Mouse (Mus musculus): ENCODE data around the gene Mapkapk5.

The Mapkapk5 gene

DNA sequence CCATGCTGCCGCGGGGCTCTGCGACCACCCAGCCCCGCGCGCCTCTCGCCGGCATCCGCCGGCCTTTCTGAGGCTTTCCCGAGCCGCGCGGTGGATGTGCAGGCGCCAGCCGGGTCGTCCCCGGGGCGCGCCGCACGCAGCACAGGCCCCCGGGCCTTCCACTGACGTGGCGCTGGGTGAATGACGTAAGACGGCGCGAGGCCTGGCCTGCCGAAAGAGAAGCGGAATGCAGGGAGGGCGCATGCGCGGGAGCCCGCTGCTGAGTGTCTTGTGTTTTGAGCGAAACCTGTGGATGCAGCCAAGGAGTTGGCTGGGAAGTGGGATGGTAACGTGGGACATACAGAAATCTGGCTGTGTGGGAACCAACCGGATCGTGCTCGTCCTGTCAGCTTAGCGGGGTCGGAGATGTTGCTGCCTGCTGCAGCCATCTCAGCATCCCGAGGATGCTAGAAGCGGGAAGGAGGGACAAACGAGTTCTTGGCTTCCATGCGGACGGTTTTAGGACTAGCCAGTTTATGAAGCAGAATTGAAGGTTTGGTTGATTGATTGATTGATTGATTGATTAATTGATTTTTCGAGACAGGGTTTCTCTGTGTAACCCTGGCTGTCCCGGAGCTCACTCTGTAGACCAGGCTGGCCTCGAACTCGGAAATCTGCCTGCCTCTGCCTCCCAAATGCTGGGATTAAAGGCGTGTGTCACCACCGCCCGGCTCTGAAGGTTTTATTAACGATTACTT is at the start of gene Mapkapk5:
TSS of gene Mapkapk5 (minus strand) at position 113 of the 737 bp plus-strand sequence.
- peak; percentile 94 to 95 for DNase-seq

DNA sequence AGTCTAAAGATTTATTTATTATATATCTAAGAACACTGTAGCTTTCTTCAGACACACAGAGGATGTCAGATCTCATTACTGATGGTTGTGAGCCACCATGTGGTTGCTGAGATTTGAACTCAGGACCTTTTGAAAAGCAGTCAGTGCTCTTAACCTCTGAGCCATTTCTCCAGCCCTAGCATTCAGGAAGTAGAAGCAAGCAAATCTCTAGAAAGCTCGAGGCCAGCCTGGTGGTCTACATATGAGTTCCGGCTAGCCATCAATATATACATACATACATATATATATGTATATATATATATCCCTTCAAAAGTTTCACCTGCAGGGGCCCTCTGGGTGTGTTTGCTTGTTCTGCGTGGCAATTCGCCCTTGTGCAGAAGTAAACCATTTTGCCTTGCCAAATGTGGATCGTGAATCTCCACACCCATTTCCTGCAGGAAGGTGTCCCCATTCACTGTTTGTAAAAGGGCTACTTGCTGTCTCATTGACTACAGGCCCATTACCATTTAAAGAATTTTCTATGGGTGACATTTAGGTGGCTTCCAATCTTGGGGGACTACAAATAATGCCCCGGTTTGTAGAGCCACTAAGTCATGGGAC is 49.1 kb upstream of the Mapkapk5 start:
- no peak for DNase-seq

DNA sequence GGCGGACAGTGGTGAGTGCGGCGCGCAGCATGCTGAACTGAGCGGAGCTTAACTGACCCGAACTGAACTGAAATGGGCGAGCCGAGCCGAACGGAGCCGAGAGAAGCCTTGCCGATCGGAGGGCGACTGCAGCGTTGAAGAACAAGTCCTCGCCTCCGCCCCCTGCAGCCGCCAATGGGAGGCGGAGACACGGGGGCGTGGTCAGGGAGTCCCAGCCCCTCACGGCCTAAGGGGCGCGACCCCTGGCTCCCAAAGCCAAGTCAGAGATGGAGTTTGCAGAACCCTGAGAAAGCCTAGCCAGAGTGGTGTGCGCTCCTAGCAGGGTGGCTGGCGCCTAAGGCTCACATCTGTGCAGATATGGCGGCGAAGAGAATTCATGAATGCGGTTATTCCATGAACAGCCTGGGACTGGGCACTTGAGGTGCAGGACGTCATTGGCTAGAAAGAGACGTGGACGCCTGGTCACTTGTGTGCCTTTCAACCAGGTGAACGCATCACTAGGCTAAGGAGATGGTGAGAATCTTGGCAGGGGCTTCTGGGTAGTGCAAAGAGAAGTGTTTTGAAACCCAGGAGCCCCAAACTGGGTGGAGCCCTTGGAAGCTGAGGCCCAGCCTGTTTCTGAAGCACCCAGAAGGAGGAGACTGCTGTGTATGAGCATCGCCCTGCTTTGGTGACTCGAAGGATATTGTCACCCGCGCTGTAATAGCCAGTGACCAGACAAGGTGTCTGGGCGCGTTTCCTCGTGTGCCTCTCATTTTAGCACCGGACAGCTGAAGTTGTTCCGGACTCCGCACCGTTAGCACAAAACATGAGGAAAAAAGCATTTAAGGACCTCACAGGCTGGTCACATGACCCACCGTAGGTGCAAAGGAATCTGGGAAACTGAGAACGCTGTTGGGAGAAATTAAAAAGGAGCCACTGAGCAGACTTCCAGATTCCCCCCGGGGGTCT is 48.0 kb upstream of the Mapkapk5 start, which contains the start of gene Aldh2:
TSS of gene Aldh2 (minus strand) at position 374 of the 951 bp plus-strand sequence.
- DNase-seq, result peak; percentile 90 to 91

DNA sequence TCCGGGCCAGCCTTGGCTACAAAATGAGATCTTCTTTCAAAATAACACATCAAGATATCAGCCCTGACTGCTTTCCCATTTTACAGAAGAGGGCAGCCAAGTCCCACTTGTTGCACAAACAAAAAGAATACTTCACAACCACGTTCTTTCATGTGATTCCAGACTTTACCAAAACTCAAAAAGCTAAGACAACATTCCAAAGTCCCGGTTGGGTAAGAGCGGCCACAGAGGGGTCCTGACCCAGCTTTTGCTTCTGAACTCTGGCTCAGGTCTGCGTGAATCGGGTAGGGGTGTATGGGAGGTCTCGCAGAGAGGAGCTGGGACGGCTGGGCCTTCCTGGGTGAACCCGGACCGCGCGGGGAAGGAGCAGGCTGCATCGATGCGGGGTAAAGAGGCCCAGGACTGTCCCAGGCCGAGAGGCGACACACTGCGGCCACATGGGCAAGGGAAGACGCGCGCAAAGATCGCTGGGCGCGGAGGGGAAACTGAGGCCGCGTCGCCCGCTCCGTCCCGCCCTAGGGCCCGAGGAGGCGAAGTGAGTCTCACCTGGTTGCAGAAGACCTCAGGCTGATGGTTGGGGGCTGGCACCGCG is 47.2 kb upstream of the Mapkapk5 start:
- no peak for DNase-seq

DNA sequence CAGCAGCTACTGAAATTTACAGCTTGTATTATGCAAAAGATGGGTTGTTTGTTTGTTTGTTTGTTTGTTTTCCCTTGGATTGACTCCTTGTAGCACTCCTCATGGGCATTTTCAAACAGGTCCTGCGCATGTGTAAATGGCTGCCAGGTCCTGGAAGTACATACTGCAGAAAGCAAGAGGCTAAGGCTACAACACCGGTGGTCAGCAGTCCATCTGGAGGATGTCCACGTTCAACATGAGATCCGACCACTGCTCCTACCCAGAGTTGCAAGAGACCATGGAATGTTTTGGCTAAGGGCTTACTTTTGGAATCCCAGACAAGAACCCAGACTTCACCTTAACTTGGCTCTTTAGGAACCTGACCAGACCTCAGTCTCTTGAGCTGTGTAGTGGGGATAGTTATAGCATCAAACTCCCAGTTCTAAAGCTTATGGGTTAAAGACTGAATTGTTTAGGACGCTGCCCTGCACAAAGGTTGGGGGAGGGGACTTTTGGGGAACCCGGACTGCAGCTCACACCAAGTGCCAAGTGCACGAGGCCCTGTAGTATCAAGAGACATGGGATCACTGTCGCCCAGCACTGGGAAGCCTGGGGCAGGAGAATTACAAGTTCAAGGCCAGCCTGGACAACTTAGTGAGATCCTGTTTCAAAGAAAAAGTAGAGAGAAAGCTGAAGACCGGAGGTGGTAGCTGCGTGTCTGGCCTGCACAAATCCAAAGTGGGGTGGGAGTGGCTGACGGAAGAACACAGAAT is 46.5 kb upstream of the Mapkapk5 start:
- DNase-seq, result no peak

DNA sequence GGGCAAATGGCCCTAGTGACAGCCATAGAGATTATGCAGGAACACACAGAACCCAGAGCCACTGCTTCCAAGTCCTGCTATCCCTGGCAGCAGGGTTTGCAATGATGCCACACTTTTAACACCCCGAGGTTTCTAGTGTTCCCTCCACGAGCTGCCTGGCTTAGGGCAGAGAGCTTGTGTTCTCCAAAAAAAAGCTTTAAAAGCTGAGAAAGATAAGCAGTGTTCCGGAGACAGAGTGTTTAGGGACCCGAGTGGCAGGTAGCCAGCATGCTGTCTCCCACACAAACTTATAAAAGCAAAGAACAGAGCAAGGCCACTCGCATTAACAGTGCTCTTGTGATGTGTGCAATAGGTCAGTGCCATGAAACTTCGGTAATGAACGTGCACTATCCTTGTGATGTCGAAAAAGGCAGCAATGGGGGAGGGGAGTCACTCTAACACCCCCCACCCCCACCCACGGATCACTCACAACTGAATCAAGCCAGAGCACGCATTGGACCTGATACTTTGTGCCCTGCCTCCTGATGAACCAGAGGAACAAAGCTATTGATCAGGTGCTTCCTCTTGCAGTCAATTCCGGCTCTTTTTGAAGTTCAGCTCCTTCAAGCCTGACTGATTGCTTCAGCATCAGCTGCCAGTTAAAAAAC is 45.8 kb upstream of the Mapkapk5 start:
- DNase-seq, result no peak

DNA sequence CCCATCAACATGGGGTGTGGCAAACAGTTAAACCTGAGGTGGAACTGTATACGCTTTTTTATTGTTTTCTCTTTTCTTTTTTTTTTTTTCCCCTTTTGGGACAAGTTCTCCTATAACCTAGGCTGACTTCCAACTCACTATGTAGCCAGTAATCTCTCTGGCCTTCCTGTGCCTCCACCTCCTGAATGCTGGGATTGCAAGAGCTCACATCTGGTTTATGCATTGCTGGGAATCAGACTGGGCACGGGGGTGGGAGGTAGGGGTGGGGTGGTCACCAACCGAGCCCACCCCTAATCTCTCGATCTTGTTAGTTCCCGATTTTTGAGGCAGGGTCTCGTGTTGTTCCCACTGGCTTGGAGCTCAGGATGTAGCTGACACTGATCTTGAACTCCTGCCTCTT is 44.2 kb upstream of the Mapkapk5 start:
- no peak for DNase-seq

DNA sequence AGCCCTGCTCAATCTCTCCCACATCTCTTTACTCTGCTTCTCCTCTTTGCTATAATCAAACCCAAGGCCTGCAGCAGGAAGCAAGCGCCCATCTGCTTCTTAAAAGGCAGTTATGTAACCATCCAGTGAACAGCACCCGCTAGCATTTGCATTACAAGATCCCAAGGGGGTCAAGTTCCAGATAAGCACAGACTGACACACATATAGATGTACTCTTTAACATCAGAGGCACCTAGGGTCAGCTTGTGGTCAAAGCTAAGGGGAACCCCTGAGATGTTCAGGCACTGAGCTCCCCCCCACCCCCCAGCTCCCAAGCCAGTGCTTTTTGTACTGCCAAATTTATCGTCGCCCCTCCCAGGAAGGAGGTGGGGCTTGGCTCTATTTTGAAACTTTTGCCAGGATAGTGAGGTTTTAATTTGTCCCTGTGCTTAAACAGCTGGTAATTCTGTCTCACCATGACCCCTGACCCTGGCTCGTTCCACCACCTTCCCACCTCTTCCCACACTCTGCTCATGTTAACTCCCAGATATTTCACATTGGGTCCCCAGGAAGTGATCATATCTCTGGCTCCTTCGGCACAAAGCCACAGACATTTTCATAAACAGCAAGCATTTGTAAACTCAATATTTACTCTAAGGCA is 40.8 kb upstream of the Mapkapk5 start:
- DNase-seq, result peak in 1 of 2 experiments; percentile 47

DNA sequence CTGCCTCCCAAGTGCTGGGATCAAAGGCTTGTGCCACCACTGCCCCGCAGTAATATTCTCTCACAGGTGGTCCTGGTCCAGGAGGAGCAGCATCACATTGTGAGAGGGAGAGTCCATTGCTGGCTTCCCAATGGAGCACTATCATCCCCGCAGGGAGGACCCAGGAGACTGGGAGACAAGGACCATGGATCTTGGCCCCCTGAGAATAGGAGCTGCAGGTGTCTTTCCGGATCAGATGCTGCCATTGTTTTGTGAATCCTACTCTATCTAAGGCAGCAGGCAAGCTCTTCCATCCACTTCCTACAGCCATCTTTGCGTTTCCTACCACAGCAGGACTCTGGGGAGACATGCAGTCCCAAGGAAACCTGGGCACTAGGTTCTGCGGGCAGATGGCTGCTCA is 40.0 kb upstream of the Mapkapk5 start:
- DNase-seq, result no peak

DNA sequence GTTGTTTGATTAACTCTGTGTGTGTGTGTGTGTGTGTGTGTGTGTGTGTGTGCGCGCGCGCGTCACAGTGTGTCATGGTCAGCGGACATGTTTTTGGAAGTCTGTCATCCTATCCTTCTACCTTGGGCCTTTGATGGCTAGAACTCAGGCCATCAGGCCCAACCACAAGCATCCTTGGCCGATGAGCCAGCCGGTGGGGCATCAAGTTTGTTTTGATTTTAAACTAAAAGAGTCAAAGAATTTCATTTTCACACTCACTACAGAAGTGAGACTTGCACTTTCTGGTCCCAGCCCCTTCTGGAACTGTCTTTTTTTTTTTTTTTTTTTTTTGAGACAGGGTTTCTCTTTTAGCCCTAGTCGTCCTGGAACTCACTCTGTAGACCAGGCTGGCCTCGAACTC is 39.3 kb upstream of the Mapkapk5 start:
- DNase-seq, result no peak

DNA sequence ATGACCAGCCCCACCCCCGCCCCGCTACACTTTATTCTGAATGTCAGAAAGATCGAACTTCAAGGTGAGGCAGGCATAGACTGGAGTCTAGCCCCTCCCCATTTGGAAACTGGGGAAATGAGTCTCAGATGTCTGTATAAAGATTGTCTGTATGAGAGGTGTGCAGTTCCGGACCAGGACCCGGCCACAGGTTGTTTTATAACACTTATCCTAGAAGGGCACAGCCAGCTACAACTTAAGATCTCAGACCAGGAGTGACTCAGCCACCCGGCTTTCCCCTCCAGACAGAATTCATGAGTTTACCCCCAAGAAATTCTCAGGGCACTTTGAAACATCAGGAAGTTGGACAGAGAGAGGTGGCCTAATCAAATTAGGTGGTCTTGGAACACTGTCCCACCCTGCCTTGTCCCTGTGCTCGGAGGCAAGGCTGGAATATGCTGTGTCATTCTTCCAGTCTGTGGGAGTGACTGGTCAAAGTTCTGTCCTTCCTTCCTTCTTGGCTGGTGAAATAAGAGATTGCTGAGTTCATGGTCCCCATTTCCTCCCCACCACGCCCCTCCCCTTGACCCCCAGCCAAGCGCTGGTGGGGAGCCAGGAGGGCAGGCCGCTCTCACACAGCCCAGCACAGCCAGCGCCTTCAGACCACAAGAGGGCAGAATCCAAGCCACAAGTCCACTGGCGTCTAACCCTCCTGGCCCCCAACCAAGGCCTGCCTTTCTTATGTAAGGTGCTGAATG is 38.2 kb upstream of the Mapkapk5 start:
- peak; percentile 99 for DNase-seq

DNA sequence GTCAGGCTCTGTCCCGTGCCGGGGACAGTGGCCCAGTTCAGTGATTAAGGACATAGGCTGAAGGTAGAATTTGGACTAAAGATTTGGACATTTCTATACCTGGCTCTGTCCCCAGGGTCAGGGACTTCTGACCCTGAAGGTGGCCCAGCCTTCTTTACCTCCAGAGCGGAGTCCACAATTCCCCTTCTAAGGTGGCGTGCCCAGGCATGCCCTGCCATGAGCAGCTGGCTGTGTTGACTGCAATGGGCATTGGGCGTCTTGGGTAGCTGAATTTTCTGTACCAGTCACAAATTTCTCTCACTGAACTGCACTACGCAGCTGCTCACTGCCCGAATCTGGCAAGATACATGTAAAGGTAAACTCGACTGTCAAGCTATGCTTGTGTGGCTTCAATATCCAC is 36.2 kb upstream of the Mapkapk5 start:
- no peak for DNase-seq

DNA sequence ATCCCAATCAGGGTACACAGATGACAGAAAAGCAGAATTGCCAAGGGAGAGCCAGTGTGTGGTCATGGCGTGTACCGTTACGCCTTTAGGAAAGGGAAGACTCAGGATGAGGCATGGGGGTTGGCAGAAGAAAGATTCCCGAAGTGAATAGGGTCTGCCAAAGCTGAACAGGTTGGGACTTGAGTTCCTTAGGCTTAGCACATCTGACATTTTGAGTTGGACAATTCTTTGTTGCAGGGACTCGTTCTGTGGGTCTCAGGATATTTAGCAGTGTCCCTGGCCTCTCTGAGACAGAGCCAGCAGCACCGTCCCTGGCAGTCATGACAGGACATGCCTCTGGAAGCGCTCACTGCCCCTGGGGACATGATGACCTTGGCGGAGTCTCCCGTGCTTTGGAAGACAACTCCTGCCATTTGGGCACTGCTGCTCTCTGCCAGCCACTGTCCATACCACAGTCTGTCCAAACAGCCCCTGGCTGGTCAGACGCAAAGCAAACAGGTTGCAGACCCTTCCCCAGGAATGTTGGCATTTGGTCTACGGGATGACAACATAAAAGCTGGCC is 31.3 kb upstream of the Mapkapk5 start:
- DNase-seq, result no peak

DNA sequence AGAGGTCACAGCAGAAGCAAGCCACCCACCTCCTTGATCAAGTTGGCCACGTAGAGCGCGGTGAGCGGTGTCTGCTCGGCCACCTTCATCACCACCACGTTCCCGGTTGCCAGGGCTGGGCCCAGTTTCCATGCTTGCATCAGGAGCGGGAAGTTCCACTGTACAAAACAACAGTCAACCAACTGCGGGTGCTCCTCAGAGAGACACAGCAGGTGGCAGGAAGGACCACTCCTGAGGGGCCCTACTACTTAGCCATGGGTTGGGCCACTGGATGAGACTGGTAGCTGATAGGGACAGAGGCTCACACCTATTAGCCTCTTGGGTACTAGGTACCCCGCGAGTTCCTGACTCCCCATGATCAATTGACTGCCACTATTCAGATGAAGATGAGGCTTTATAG is 30.2 kb upstream of the Mapkapk5 start:
- no peak for DNase-seq

DNA sequence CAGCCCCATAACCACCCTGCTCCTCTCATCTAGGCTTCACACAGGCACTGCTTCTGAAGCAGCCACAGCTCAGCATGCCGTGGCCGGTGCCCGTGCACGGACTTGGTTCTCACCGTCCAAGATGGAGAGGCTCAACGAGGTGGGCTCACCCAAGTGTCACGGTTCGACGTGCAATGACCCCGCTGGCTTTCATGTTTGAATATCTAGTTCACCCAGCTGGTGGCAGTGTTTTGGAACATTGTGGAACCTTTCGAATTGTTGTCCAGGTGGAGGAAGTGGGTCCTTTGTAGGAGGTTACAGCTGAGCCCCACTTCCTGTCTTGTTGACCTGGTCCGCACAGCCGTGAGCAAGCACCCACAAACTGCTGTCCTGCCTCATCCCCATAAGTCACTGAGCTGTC is 28.4 kb upstream of the Mapkapk5 start:
- DNase-seq, result no peak

DNA sequence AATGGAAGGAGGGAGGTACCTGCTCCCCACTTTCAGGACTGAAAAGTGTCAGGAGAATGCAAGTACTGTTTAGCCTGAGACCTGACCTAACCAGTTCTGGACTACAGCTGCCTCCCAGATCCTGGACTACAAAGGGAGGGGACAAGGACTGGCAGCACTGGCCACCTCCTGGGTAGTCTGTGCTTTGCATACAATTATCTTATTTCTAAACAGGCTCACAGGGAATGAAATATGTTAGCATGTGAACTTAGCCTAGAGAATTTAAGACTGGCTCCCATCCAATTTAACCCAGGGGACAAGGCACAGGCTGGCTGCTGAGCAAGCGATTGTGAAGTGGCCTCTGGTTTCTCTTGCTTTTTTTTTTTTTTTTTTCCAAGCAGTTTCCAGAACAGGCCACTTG is 25.1 kb upstream of the Mapkapk5 start:
- no peak for DNase-seq

DNA sequence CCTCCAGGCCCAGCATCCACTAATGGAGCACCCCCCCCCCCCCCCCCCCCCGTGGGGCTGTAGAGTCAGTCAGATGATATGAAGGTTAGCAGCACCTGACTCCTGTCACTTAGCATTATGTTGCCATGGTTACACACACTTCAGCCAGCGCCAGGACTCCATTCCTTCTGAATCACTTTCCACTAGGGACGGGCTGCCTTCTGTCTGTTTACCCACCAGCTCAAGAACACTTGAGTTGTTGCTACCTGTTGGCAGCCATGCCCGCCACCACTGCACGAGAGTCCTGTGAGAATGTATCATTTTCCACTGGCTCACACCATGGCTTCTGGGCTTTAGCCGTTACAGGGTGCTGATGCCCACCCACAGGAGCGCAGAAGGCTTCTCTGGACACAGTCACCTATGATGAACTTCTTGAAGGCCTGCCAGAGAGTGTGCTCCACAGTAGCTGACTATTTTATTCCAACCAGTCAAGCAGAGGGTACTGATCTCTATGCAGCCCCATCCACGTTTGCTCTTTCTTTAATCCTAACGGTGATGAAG is 24.2 kb upstream of the Mapkapk5 start:
- DNase-seq, result no peak

DNA sequence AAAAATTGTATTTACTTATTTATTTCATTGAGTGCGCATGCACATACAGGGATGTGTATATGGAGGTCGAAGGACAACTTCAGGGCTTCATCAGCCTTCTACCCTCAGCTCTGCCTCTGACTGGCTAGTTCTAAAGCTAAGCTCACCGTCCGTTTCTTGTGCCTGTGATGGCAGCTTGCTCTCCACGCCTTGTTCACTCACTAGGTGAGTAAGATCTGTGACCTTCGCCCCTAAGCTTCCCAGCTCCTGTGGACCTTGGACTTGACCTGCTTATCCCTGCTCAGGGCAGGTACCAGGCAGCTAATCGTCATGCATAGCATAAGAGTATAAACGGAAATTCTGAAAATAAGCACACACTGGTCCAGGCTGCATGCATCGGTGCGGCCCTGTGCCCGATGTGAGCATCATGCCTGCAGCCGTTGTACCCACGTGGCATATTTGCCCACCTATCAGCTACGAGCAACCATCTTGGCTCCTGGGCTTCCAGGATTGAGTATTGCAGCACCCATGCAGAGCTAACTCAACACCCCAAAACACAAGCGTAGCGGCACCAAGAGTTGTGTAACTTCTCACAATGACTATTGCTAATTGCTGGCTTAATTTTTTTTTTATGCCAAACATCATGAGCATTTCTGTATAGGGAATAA is 20.5 kb upstream of the Mapkapk5 start:
- peak; percentile 82 to 84 for DNase-seq

DNA sequence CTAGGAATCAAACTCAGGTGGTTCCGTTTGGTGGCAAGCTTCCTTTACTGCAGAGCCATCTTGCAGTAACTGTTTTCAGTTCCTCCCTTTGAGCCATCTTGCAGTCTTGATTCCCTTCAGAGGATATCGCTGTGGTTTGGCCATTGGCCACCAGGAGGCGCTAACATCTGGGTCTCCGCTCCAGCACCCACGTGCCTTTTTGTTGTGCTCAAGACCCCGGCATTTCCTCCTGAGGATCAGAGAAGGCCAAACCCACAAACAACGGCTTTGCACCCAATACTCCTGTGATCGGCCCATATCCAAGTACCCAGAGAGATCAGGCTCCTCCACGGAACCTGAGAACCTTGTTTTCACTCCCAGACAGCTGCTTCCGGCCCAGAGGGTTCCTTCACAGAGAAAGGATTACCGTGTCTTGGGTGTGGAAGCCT is 18.8 kb upstream of the Mapkapk5 start:
- DNase-seq, result peak; percentile 81 to 92
